Mouse (Mus musculus) MEL (cell line): ENCODE data around the gene Chrne. TPM values are rescaled to one million over a fixed set of nuclear protein-coding genes. Genes with fewer than 3 reads are reported as not detected.

Source experiments
- DNase-seq: peaks from one replicate; pipeline ENCODE4 v3.0.0; 2011; ENCODE audit warnings: low read depth, low spot score
- H3K27ac ChIP-seq: 2 replicates; pipeline ENCODE4 v1.5.1; 2012; ENCODE audit warnings: low read depth, mild to moderate bottlenecking, control low read depth, low read length, moderate library complexity; ENCODE audit not compliant: control insufficient read depth
- H3K27me3 ChIP-seq, 2 experiments: fragments of 150-350 bp in 1 of 2; sonication (generic) in 1 of 2; 2 replicates each; pipeline ENCODE4 v1.6.1; 2012; ENCODE audit warnings: low read length in 2 of 2, mild to moderate bottlenecking in 2 of 2, improper control_type of control experiment in 1 of 2, moderate library complexity in 1 of 2; ENCODE audit not compliant: insufficient read depth in 2 of 2, control insufficient read depth in 1 of 2
- H3K36me3 ChIP-seq, 2 experiments: 2 replicates each; pipeline ENCODE4 v1.6.1; 2012 to 2014; ENCODE audit warnings: low read length in 2 of 2, improper control_type of control experiment in 1 of 2, inconsistent platforms in 1 of 2, mild to moderate bottlenecking in 1 of 2; ENCODE audit not compliant: insufficient read depth in 2 of 2, control insufficient read depth in 1 of 2
- H3K4me1 ChIP-seq, 2 experiments: fragments of 150-350 bp in 1 of 2; sonication (generic) in 1 of 2; 2 replicates each; pipeline ENCODE4 v1.6.1; 2012; ENCODE audit warnings: low read length in 2 of 2, improper control_type of control experiment in 1 of 2, mild to moderate bottlenecking in 1 of 2; ENCODE audit not compliant: insufficient read depth in 2 of 2, control insufficient read depth in 1 of 2
- H3K4me3 ChIP-seq, 2 experiments: fragments of 150-350 bp in 1 of 2; sonication (generic) in 1 of 2; 2 replicates each; pipeline ENCODE4 v1.5.1; 2012; ENCODE audit warnings: low read depth in 2 of 2, low read length in 2 of 2, mild to moderate bottlenecking in 2 of 2, moderate library complexity in 2 of 2, control low read depth in 1 of 2, improper control_type of control experiment in 1 of 2; ENCODE audit not compliant: control insufficient read depth in 1 of 2, insufficient read depth in 1 of 2
- H3K79me2 ChIP-seq: 2 replicates; pipeline ENCODE4 v1.6.1; 2012; ENCODE audit warnings: mild to moderate bottlenecking, low read length, moderate library complexity; ENCODE audit not compliant: control insufficient read depth, poor library complexity, insufficient read depth
- H3K9ac ChIP-seq: 2 replicates; pipeline ENCODE4 v1.6.1; 2012; ENCODE audit warnings: low read depth, mild to moderate bottlenecking, control low read depth, low read length, moderate library complexity; ENCODE audit not compliant: control insufficient read depth, poor library complexity, severe bottlenecking
- H3K9me3 ChIP-seq: fragments of 150-350 bp; sonication (generic); replicated peaks from 2 replicates; pipeline ENCODE4 v1.6.1; 2012; ENCODE audit warnings: mild to moderate bottlenecking, low read length, improper control_type of control experiment, moderate library complexity; ENCODE audit not compliant: insufficient read depth
- BHLHE40 ChIP-seq: IDR thresholded peaks from 2 replicates; pipeline ENCODE4 v1.6.1; 2012; ENCODE audit warnings: low read depth, mild to moderate bottlenecking, inconsistent platforms, low read length, improper control_type of control experiment, borderline replicate concordance
- CHD1 ChIP-seq: IDR thresholded peaks from 2 replicates; pipeline ENCODE4 v1.6.1; 2012; ENCODE audit warnings: low read depth, mild to moderate bottlenecking, inconsistent platforms, low read length, improper control_type of control experiment
- CHD2 ChIP-seq: IDR thresholded peaks from 2 replicates; pipeline ENCODE4 v1.6.1; 2011; ENCODE audit warnings: low read length, improper control_type of control experiment
- ELF1 ChIP-seq: IDR thresholded peaks from 2 replicates; pipeline ENCODE4 v1.6.1; 2014; ENCODE audit warnings: low read depth, mild to moderate bottlenecking, inconsistent platforms, low read length, improper control_type of control experiment, moderate library complexity
- EP300 ChIP-seq, 2 experiments: IDR thresholded peaks; 2 replicates each; pipeline ENCODE4 v1.6.1; 2011; ENCODE audit warnings: improper control_type of control experiment in 2 of 2, low read length in 2 of 2, low read depth in 1 of 2, mild to moderate bottlenecking in 1 of 2
- ETS1 ChIP-seq: IDR thresholded peaks from 2 replicates; pipeline ENCODE4 v1.6.1; 2012; ENCODE audit warnings: low read depth, mild to moderate bottlenecking, inconsistent platforms, low read length, improper control_type of control experiment, moderate library complexity
- GATA1 ChIP-seq: IDR thresholded peaks from 2 replicates; pipeline ENCODE4 v1.6.1; 2011; ENCODE audit warnings: low read depth, low read length, improper control_type of control experiment
- HCFC1 ChIP-seq: IDR thresholded peaks from 2 replicates; pipeline ENCODE4 v1.6.1; 2012; ENCODE audit warnings: low read depth, mild to moderate bottlenecking, inconsistent platforms, low read length, improper control_type of control experiment, moderate library complexity
- KAT2A ChIP-seq: conservative IDR thresholded peaks from 2 replicates; pipeline ENCODE4 v1.6.1; 2012; ENCODE audit warnings: low read depth, low read length, improper control_type of control experiment, inconsistent platforms
- MAZ ChIP-seq: IDR thresholded peaks from 2 replicates; pipeline ENCODE4 v1.6.1; 2012; ENCODE audit warnings: low read depth, mild to moderate bottlenecking, inconsistent platforms, low read length, improper control_type of control experiment
- MXI1 ChIP-seq: IDR thresholded peaks from 2 replicates; pipeline ENCODE4 v1.6.1; 2011; ENCODE audit warnings: mild to moderate bottlenecking, low read depth, low read length, improper control_type of control experiment
- NELFE ChIP-seq: IDR thresholded peaks from 2 replicates; pipeline ENCODE4 v1.6.1; 2011; ENCODE audit warnings: low read depth, low read length, improper control_type of control experiment
- NRF1 ChIP-seq: IDR thresholded peaks from 2 replicates; pipeline ENCODE4 v1.6.1; 2014; ENCODE audit warnings: low read depth, mild to moderate bottlenecking, inconsistent platforms, low read length, improper control_type of control experiment, moderate library complexity; ENCODE audit not compliant: poor library complexity, insufficient read depth, severe bottlenecking
- POLR2A ChIP-seq, 2 experiments: IDR thresholded peaks; 2 replicates each; pipeline ENCODE4 v1.6.1; 2011 to 2012; ENCODE audit warnings: low read length in 2 of 2, mild to moderate bottlenecking in 2 of 2, control low read depth in 1 of 2, improper control_type of control experiment in 1 of 2, low read depth in 1 of 2, moderate library complexity in 1 of 2; ENCODE audit not compliant: control insufficient read depth in 1 of 2, insufficient read depth in 1 of 2, poor library complexity in 1 of 2
- POLR2AphosphoS5 ChIP-seq: IDR thresholded peaks from 2 replicates; pipeline ENCODE4 v1.6.1; 2012; ENCODE audit warnings: low read depth, borderline replicate concordance, mild to moderate bottlenecking, inconsistent platforms, low read length, moderate library complexity, mixed read lengths
- RAD21 ChIP-seq: IDR thresholded peaks from 2 replicates; pipeline ENCODE4 v1.6.1; 2011; ENCODE audit warnings: mild to moderate bottlenecking, low read depth, low read length, improper control_type of control experiment
- RCOR1 ChIP-seq: IDR thresholded peaks from 2 replicates; pipeline ENCODE4 v1.6.1; 2012; ENCODE audit warnings: low read depth, mild to moderate bottlenecking, inconsistent platforms, low read length, improper control_type of control experiment
- SIN3A ChIP-seq: IDR thresholded peaks from 2 replicates; pipeline ENCODE4 v1.6.1; 2012; ENCODE audit warnings: low read length, improper control_type of control experiment, inconsistent platforms
- SMC3 ChIP-seq: IDR thresholded peaks from 2 replicates; pipeline ENCODE4 v1.6.1; 2011; ENCODE audit warnings: low read depth, low read length, improper control_type of control experiment
- TAL1 ChIP-seq: IDR thresholded peaks from 2 replicates; pipeline ENCODE4 v1.6.1; 2012; ENCODE audit warnings: mild to moderate bottlenecking, inconsistent platforms, low read length, moderate library complexity, mixed read lengths
- TBP ChIP-seq: IDR thresholded peaks from 2 replicates; pipeline ENCODE4 v1.8.0; 2011; ENCODE audit warnings: low read depth, low read length, improper control_type of control experiment
- USF1 ChIP-seq: IDR thresholded peaks from 2 replicates; pipeline ENCODE4 v1.6.1; 2014; ENCODE audit warnings: low read depth, mild to moderate bottlenecking, inconsistent platforms, low read length, improper control_type of control experiment, moderate library complexity
- ZC3H11A ChIP-seq: IDR thresholded peaks from 2 replicates; pipeline ENCODE4 v1.6.1; 2012; ENCODE audit warnings: low read depth, mild to moderate bottlenecking, inconsistent platforms, low read length, improper control_type of control experiment
- ZMIZ1 ChIP-seq: IDR thresholded peaks from 2 replicates; pipeline ENCODE4 v1.6.1; 2012; ENCODE audit warnings: low read depth, mild to moderate bottlenecking, inconsistent platforms, low read length, improper control_type of control experiment, moderate library complexity
- polyA plus RNA-seq, 2 experiments: library from polyadenylated mRNA; stranded (reverse) in 1 of 2; unstranded in 1 of 2; fragments of >175 nt in 1 of 2; fragments of >200 nt in 1 of 2; gene quantifications; 2 replicates each; pipeline versions ENCODE4 v1.2.1 to v1.2.4; 2012; ENCODE audit warnings: low replicate concordance in 2 of 2, low read depth in 1 of 2; ENCODE audit not compliant: insufficient read length in 2 of 2, insufficient read depth in 1 of 2, missing spikeins in 1 of 2
- total RNA-seq: library from RNA; depleted of rRNA; stranded (reverse); fragments of 300-350 nt; gene quantifications from 2 replicates; pipeline ENCODE4 v1.2.3, GENCODE M21; 2012

The Chrne gene
- total and polyA plus RNA-seq, 3 experiments: 0.33 to 0.54 TPM; not detected in 1

DNA sequence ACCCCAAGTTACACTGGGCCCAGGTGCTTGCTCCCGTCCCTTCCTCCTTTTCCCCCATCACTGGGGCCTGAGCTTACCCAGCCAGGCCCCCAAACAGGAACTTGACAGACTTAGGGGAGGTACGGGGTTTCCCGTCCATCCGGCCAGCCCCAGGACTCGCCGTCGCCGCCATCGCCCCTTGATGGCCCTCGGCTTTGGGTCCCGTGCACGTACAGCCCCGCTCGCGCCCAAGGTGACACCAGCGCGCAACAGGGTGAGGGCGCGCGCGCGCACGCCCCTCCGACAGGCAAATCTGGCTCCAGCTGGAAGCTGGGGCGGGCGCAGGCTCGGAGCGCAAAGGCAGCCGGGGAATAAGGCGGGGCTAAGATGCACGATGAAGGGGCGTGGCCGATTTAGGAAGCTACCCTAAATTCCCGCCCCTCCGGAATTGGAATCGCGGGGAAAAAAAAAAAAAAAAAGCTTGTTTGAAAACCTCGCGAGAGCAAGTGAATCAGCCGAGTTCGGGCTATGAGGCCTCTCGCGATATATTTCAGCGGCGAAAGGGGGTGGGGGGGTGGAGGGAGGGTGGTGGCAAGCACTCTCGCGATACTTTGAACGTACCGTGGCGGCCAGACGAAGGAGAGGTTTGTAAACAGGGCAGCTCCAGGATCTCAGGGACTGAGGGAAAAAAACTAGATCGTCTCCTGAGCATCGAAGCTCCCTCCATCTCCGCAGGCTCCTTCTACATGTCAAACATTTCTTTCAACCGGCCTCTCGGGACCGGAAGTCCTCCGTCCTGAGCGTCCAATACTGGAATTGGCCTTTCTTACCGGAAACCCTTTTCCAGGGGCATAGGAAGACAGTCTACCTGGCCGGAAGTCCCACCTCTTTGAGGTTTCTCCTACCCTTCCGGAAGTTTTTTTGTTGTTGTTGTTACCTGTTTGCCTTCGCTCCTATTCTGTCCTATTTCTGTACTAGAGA lies 28.0 kb upstream of the Chrne start, which contains the start of the genes Rnf167 and Slc25a11 (continued):
- peak; percentile 71 for TF ChIP-seq TBP
- no peak for TF ChIP-seq GATA1
- peak; percentile 77 to 88 for TF ChIP-seq POLR2A (IDR thresholded peaks at IDR 0.05; ENCODE audit: control insufficient read depth in 1 of 2, insufficient read depth in 1 of 2, low read depth in 1 of 2, low read length in 2 of 2, poor library complexity in 1 of 2)
- peak; percentile 92; the same call in 1 of the 2 replicates for TF ChIP-seq ZMIZ1

DNA sequence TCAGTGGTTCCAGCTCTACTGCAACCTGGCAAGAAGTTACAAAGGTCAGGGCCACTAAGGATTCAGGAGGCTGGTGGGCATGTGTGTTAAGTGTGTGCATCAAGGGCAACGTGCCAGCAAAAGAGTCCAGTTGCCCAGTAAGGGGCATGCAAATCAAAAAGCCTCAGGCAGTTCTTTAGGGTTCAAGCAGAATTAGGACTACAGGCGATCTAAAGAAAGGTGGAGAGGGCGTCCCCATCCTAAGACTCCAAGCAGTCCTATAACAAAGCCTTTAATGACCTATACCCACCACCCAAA lies 27.2 kb upstream of the Chrne start:
- Histone ChIP-seq H3K4me1 (peaks cover 12 to 41% of the 10 kb centered on the region in 2 experiments), H3K36me3 (peaks cover 11 to 38% of the 10 kb centered on the region in 2 experiments)

DNA sequence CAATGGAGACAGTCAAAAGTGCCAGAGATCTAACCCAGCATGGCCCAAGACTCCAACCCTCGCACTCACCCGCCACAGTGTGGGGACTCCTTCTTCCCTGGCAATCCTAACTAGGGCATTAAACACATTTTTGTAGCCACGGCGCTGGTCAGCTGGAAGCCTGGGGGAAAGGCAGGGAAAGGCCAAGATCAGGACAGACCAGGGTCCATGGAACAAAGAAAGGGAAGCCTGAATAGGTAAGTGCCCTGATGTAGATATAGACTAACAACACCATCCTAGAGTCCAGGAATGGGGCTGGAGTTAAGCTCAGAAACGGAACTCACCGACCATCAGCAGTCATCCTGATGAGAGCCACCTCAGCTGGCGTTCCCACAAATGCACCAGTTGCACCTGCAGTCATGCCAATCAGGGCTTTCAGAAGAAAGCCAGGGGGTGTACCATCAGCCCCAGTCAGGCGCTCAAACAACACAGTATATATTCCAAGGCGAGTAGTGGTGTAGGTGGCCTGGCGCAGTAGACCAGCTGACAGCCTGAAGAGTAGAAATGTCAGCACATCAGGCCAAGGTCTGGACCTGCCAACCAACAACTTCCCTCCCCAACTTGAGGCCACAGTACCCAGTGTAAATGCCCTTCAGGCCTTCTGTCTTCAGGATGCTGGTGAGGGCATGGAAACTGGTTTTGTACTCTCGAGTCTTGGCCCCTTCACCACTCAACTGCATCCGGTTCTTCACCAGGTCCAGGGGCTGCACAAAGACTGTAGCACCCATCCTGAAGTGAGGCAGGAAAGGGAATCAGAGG lies 26.6 kb upstream of the Chrne start:
- no peak for DNase-seq
- Histone ChIP-seq H3K4me3 (peak overlapping the region; percentile 56 to 70), H3K79me2 (peaks cover 47% of the 10 kb centered on the region), H3K27me3 (no peaks in the 10 kb centered on the region), H3K4me1 (peaks cover 10 to 40% of the 10 kb centered on the region in 2 experiments), H3K9me3 (no peaks in the 10 kb centered on the region), H3K9ac (peak overlapping the region; percentile 80), H3K36me3 (peaks cover 9 to 36% of the 10 kb centered on the region in 2 experiments), H3K27ac (no peak overlapping the region)
- no peak for TF ChIP-seq POLR2AphosphoS5
- no peak for TF ChIP-seq TBP
- TF ChIP-seq NELFE: no peak
- no peak for TF ChIP-seq USF1
- TF ChIP-seq NRF1: no peak
- TF ChIP-seq ZC3H11A: no peak
- TF ChIP-seq CHD2: no peak
- TF ChIP-seq RCOR1: no peak
- no peak for TF ChIP-seq SMC3
- TF ChIP-seq POLR2A (IDR thresholded peaks at IDR 0.05; ENCODE audit: control insufficient read depth in 1 of 2, insufficient read depth in 1 of 2, low read depth in 1 of 2, low read length in 2 of 2, poor library complexity in 1 of 2): no peak
- no peak for TF ChIP-seq RAD21
- TF ChIP-seq HCFC1: no peak
- no peak for TF ChIP-seq ZMIZ1
- no peak for TF ChIP-seq SIN3A
- TF ChIP-seq BHLHE40: no peak
- TF ChIP-seq TAL1: no peak
- no peak for TF ChIP-seq KAT2A
- TF ChIP-seq MXI1: no peak
- TF ChIP-seq GATA1: no peak

More for the DNA sequence above, 27.2 kb upstream of the Chrne start:
- H3K79me2 ChIP-seq: peaks cover 51% of the 10 kb centered on the region
- H3K9me3 ChIP-seq: no peaks in the 10 kb centered on the region
- H3K27me3 ChIP-seq: no peaks in the 10 kb centered on the region
- TF ChIP-seq TAL1 (no peak), ETS1 (no peak), EP300 (IDR thresholded peaks at IDR 0.05; ENCODE audit: low read depth in 1 of 2, low read length in 2 of 2) (no peak), ELF1 (no peak), RAD21 (no peak), KAT2A (no peak), BHLHE40 (no peak), CHD1 (no peak), MXI1 (no peak), POLR2A (IDR thresholded peaks at IDR 0.05; ENCODE audit: control insufficient read depth in 1 of 2, insufficient read depth in 1 of 2, low read depth in 1 of 2, low read length in 2 of 2, poor library complexity in 1 of 2) (no peak), SMC3 (no peak), HCFC1 (no peak), NELFE (no peak), MAZ (no peak)
- peak overlapping the region; percentile 56 to 70 for H3K4me3 ChIP-seq
- H3K27ac ChIP-seq: peak overlapping the region; percentile 69
- DNase-seq: no peak
- peak overlapping the region; percentile 80 for H3K9ac ChIP-seq
